Mouse (Mus musculus): ENCODE measurements around the gene Rad51b.

- TF ChIP-seq POLR2AphosphoS5 (IDR thresholded peaks at IDR 0.05; ENCODE audit: insufficient replicate concordance, low read depth, low read length) (no peak), GATA1 (IDR thresholded peaks at IDR 0.05; ENCODE audit: borderline replicate concordance, low read length) (no peak), CTCF (IDR thresholded peaks at IDR 0.05; ENCODE audit: low read depth, low read length) (no peak)
These were observed 448.9 kb downstream of the Rad51b start for GRCm38 (mm10) chr12:79745845-79746510.
